Mouse (Mus musculus): ENCODE measurements around the gene Slc25a19. TPM values are rescaled to one million over a fixed set of nuclear protein-coding genes. Genes with fewer than 3 reads are reported as not detected.

Slc25a19 gene
- polyA plus RNA-seq, 1 experiment = 146 TPM

- DNase-seq (ENCODE audit: low read depth) = no peak
Observed at GRCm38 (mm10) chr11:115599722-115600121, 28.4 kb downstream of the Slc25a19 start.

GRCm38 (mm10) chr11:115598309-115598708 lies 29.8 kb downstream of the Slc25a19 start:
- DNase-seq (ENCODE audit: low read depth) = no peak

GRCm38 (mm10) chr11:115595209-115595608 lies 32.9 kb downstream of the Slc25a19 start:
- no peak for DNase-seq (ENCODE audit: low read depth)

GRCm38 (mm10) chr11:115590526-115591075 lies 37.5 kb downstream of the Slc25a19 start:
- DNase-seq (ENCODE audit: low read depth) = no peak

GRCm38 (mm10) chr11:115587984-115588383 lies 40.1 kb downstream of the Slc25a19 start:
- DNase-seq (ENCODE audit: low read depth) = no peak

- no peak for DNase-seq (ENCODE audit: low read depth)
Observed at GRCm38 (mm10) chr11:115586403-115586802, 41.7 kb downstream of the Slc25a19 start.

- DNase-seq (ENCODE audit: low read depth) = no peak
Observed at GRCm38 (mm10) chr11:115585573-115586100, 42.5 kb downstream of the Slc25a19 start.

- DNase-seq (ENCODE audit: low read depth) = no peak
Observed at GRCm38 (mm10) chr11:115584376-115585073, 43.6 kb downstream of the Slc25a19 start.

- DNase-seq (ENCODE audit: low read depth) = no peak
Observed at GRCm38 (mm10) chr11:115582913-115583606, 45.0 kb downstream of the Slc25a19 start.

- no peak for DNase-seq (ENCODE audit: low read depth)
Observed at GRCm38 (mm10) chr11:115579080-115579479, 49.0 kb downstream of the Slc25a19 start.

GRCm38 (mm10) chr11:115564961-115565360 lies 63.1 kb downstream of the Slc25a19 start:
- DNase-seq (ENCODE audit: low read depth) = no peak

Other genes with a start within 250 kb of the Slc25a19 start
- 7.2 and 8.2 TPM in 2 replicates for gene Cdr2l, start 246.4 kb downstream of the Slc25a19 start, polyA plus RNA-seq (2012; rRNA removed)
- gene Mrpl58, start 224.5 kb downstream of the Slc25a19 start, polyA plus RNA-seq (2012; rRNA removed) = 75.6 and 94.7 TPM in 2 replicates
- gene Atp5h, start 208.3 kb downstream of the Slc25a19 start, polyA plus RNA-seq (2012; rRNA removed) = 159 and 175 TPM in 2 replicates
- gene Kctd2, start 208.2 kb downstream of the Slc25a19 start, polyA plus RNA-seq (2012; rRNA removed) = 29.1 and 31.3 TPM in 2 replicates
- gene Trim80, start 187.8 kb downstream of the Slc25a19 start, polyA plus RNA-seq (2012; rRNA removed) = 0.57 and 1.1 TPM in 2 replicates
- gene Slc16a5, start 165.8 kb downstream of the Slc25a19 start, polyA plus RNA-seq (2012; rRNA removed) = 0.34 and 0.44 TPM in 2 replicates
- 6.7 and 8.9 TPM in 2 replicates for gene Armc7, start 152.6 kb downstream of the Slc25a19 start, polyA plus RNA-seq (2012; rRNA removed)
- gene Nt5c, start 136.4 kb downstream of the Slc25a19 start, polyA plus RNA-seq (2012; rRNA removed) = 47.8 and 48.5 TPM in 2 replicates
- gene Jpt1, start 113.9 kb downstream of the Slc25a19 start, polyA plus RNA-seq (2012; rRNA removed) = 91.5 and 128 TPM in 2 replicates
- 75.3 and 82.7 TPM in 2 replicates for gene Sumo2, start 92.0 kb downstream of the Slc25a19 start, polyA plus RNA-seq (2012; rRNA removed)
- 38.4 and 50.7 TPM in 2 replicates for gene Nup85, start 63.9 kb downstream of the Slc25a19 start, polyA plus RNA-seq (2012; rRNA removed)
- 32.5 and 37.4 TPM in 2 replicates for gene Mrps7, start 24.4 kb downstream of the Slc25a19 start, polyA plus RNA-seq (2012; rRNA removed)
- 14.5 and 19.5 TPM in 2 replicates for gene Gga3, start 24.2 kb downstream of the Slc25a19 start, polyA plus RNA-seq (2012; rRNA removed)
- gene Mif4gd, start 15.3 kb downstream of the Slc25a19 start, polyA plus RNA-seq (2012; rRNA removed) = 114 and 132 TPM in 2 replicates
- gene Grb2, start 80.3 kb upstream of the Slc25a19 start, polyA plus RNA-seq (2012; rRNA removed) = 41.2 and 42.4 TPM in 2 replicates
- gene Tmem94, start 137.1 kb upstream of the Slc25a19 start, polyA plus RNA-seq (2012; rRNA removed) = 63.0 and 103 TPM in 2 replicates
- 46.6 and 59.6 TPM in 2 replicates for gene Caskin2, start 185.3 kb upstream of the Slc25a19 start, polyA plus RNA-seq (2012; rRNA removed)
- gene Tsen54, start 186.4 kb upstream of the Slc25a19 start, polyA plus RNA-seq (2012; rRNA removed) = 22.6 and 24.1 TPM in 2 replicates
- 106 and 107 TPM in 2 replicates for gene Llgl2, start 195.8 kb upstream of the Slc25a19 start, polyA plus RNA-seq (2012; rRNA removed)
- gene Myo15b, start 230.1 kb upstream of the Slc25a19 start, polyA plus RNA-seq (2012; rRNA removed) = 13.1 and 22.6 TPM in 2 replicates

Data from gonadal fat pad, adult 2 months (tissue).